Mouse (Mus musculus): ENCODE data around the gene Srsf10.

- TF ChIP-seq CTCF (IDR thresholded peaks at IDR 0.05; ENCODE audit: low read depth), result no peak
- no peak for TF ChIP-seq EP300 (IDR thresholded peaks at IDR 0.05; ENCODE audit: low read depth)
Observed at GRCm38 (mm10) chr4:135870227-135871023, 14.9 kb downstream of the Srsf10 start.
